Mouse (Mus musculus) cerebellum, adult 8-10 months (tissue): ENCODE data around the gene Sdc4.

ENCODE experiments used
- DNase-seq: peaks from one replicate; pipeline ENCODE4 v3.0.0; 2022

Sdc4 gene

DNA sequence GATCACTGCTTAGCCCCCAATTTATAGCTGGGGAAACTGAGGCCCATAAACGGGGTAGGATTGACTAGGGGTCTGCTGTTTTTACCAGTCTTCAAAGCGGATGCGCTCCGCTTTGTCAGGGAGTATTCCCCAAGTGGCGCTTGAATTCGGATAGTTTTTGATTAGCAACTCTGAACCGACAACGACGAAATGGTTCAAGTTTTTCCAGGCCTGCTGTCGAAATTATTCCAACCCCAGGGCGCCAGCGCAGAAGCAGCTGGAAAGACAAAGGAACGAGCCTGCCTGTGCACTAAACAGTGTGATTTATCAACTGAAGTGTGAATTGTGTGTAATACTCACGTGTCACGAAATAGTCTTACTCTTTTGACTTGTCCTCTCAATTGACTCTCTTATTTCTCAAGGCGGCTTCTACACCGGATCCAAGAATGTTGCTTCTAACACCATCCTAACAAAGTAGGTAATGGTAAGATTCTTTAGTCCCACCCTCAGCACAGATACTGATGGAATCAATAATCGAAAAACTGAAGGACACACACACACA, at the start of gene Sdc4:
Gene Sdc4, minus strand, starts transcription at position 428 of the 541 bp plus-strand sequence.
- DNase-seq, result no peak

DNA sequence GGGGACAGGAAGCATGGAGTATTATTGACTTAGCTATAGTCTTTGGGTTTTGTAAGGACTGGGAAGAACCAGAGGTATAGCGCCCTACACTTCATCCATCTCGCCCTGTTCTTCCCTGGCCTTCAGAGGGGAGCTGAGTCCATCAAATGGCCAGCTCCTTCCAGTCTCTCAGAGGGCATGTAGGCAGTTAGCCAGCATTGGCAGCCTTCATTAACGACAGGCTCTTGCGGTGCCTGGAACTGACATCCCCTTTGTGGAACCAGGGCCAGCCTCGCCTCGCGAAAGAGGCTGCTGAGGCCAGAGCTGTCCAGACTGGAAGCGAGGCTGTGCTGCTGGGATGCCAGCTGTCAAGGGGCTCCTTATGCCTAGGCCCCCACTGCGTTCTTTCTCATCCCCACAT, 44.1 kb upstream of the Sdc4 start:
- DNase-seq, result peak; percentile 68

DNA sequence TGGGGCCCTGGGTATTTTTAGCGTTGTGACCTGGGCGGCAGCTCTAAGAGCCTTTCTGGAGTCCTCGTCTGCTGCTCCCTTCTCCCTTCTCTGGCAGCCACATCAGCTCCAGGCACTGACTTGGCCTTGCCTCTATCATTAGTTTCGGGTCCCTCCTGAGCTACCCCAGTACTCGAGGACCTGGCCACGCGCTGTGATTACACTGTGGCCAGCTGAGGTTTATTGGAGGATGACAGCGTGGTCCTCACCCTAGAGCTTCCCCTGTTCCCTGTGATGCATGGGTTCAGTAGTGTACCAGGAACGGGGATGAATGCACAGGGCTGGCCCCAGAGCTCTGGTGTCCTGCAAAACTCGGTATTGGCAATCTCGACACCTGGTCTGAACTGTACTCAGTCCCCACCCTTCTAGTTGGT, 43.4 kb upstream of the Sdc4 start:
- DNase-seq, result no peak

- DNase-seq, result peak; percentile 73
Observed at GRCm38 (mm10) chr2:164486258-164487114, 42.8 kb upstream of the Sdc4 start.

GRCm38 (mm10) chr2:164485681-164486257, 42.1 kb upstream of the Sdc4 start, which contains the start of gene Dbndd2:
Gene Dbndd2, plus strand, starts transcription at chr2:164486106.
- no peak for DNase-seq

GRCm38 (mm10) chr2:164473624-164474023, 29.9 kb upstream of the Sdc4 start, which contains the start of gene Trp53tg5:
Gene Trp53tg5, minus strand, starts transcription at chr2:164473724.
- DNase-seq, result no peak

DNA sequence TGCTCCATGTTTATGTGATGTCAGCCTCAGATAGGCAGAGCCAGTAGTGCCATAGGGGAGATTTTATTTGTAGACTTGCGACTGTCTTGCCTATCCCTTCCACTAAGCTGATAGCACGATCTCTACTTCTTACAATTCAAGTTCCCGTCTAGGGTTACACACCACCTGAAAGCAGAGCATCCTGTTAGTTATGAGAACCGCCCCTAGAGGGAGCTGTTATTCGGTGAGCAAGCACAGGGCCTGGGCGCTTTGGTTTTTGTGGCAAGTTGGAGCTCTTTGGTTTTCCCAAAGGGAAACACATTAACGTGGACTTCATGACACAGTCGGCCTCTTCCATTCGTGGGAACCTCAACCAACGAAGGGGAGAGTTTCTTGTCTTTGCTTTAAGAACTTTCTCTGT, 26.6 kb upstream of the Sdc4 start:
- no peak for DNase-seq

DNA sequence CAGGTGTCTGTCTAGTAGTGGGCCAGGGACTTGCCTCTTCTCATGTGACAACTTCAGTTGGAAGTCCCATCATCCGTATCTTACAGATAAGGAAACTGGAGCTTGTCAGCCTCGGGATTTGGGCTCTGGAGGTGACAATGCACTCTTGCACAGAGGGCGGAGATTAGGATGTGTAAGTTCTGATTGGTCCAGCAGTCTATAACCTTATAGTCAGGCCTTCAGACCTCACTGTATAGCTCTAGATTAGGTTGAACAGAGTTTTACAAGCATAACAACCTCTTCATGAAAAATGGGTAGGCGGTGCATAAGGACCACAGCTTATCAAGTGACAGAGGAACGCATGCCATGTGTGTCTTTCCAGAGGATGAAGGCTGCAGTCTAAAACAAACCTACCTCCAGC, 23.1 kb upstream of the Sdc4 start:
- no peak for DNase-seq

GRCm38 (mm10) chr2:164465161-164465560, 21.5 kb upstream of the Sdc4 start:
- DNase-seq, result no peak

GRCm38 (mm10) chr2:164460745-164461551, 17.3 kb upstream of the Sdc4 start, which contains the start of gene Gm20458:
Gene Gm20458, plus strand, starts transcription at chr2:164460967.
- peak; percentile 96 for DNase-seq

DNA sequence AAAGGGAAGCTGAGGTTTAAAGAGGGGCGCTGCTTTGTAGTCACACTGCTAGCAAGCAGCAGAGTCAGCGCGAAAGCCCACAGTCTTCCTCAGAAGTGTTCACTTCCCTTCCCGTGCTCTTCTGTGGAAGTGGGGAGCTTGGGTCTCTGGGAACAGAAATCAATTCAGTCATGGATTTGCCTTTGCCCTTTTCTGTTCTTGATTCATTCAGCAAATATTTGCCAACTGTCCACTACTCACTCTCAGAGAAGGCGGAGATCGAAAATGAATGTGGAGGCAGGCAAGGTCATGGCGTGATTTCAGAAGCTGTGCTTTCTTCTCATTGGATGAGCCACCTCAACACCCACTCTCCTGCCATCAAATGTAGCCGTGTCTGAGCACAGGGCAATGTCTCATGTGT, 14.8 kb upstream of the Sdc4 start:
- no peak for DNase-seq

DNA sequence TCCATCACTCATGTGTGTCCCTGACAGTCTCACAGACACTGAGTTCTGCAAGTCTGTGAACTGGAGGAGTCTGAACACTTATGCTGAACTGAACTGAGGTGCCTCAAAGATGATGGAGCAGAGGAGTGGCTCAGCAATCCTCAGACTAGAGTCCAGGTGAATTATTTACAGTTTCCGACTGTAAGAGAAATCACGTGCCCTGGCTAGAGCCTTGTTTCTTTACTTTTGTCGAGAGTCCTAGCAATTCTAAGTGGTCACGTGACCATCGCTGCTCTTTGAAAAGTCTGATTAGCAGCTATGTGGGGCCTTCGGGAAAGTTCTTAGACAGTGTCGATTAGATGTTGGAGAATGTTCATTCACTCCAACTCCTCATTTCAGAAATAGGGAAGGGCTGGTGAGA, 14.3 kb upstream of the Sdc4 start:
- no peak for DNase-seq

DNA sequence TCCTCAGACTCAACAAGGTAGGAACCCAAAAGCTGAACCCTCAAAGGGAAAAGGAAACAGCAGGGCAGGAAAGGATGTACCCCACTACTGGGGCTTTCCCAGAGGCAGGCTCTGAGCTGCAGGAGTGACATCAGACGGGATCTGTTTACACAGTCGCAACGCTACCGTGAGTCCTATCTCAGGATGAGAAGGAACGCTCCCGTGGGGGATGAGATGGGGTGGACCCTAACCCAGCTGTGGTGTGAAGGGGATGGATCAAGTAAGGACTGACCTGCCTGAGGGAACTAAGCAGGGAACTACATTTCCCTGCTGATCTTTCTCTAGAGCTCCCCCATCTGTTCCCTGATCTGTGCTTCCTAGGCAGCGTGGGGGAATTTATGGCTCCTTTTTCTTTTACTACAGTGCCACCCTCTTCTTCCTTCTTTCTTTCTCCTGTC, 13.2 kb upstream of the Sdc4 start, which contains the start of gene Sys1:
Gene Sys1, plus strand, starts transcription at position 101 of the 437 bp plus-strand sequence.
- DNase-seq, result no peak

DNA sequence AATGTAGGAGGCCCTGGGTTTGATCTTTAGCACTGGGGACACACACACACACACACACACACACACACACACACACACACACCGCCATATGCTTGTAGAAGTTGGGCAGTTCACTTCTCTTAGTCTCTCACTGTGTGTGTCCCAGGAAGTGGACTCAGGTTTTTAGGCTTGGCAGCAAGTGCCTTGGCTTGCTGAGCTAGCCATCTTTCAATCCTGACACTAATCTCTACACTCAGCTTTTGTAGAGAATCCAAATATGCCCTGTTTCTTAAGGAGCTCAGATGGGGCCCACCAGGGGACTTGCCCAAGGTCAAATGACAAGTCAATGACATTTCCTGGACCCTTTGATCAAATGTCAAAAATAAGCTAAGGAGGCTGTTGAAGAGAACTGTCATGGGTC, 12.7 kb upstream of the Sdc4 start:
- DNase-seq, result no peak

DNA sequence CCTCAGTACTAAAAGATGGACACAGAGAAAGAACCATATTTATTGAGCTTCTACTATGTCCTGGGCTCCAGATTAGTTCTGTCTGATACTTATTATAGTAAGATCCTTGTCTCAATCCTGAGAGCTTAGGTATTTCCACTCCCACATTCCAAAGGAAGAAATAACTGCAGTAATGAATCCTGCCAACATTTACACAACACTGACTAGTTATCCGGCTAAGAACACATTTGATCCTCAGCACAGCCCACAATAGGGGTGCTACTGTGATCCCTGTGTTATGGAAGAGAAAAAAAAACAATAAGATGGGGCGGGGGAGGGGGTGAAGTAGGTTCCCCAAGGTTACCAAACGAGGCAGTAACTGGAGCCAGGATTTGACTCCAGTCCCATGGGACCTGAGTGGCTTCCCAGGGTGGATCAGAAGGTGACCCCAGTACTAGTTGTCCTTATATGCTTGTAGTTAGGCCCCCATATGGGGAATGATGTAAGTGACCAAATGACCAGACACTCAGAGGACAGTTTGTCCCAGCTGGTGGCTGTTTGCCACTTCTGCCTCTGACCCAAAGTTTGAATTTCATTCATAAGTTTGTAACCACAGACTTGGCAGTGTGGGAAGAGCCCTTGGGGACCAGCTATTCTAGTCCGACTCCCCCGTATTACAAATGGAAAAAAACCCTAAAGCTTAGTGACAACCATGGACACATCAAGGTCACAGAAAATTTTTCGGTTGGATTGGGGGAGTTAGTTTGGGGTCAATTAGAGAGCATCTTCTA, 11.9 kb upstream of the Sdc4 start:
- no peak for DNase-seq

- no peak for DNase-seq
Observed at GRCm38 (mm10) chr2:164454846-164455245, 11.2 kb upstream of the Sdc4 start.

GRCm38 (mm10) chr2:164453887-164454500, 10.3 kb upstream of the Sdc4 start:
- no peak for DNase-seq

DNA sequence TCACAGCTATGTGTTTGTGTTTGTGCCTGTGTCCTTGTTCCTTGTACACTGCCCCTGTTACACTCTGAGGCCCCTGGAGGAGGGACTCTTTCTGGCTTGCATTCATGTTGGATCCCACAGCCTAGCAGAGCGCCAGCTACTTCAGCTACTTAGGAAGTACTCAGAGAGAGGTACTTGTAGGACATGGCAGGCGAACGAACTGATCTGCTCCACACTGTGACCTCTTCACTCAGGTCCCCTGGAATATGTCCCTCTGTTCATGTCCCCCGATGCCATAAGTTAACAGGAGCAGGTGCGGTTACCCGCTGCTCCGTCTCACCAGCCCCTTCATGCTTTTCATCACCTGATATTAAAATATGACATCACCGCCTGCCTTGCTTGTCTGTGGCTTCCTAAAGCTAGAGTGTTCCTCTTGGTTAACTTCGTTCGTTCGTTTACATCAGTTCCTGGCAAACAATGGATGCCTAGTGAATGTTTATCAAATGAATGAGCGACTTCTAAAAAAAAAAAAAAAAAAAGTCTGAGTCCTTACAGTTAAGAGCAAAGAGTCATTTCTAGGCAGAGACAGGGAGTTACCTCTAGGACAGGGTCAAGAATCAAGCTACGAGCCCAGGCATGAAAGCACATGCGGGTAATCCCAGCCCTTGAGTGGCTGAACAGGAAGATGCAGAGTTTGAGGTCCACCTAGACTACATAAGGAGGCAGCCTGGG, 9.5 kb upstream of the Sdc4 start:
- DNase-seq, result no peak

DNA sequence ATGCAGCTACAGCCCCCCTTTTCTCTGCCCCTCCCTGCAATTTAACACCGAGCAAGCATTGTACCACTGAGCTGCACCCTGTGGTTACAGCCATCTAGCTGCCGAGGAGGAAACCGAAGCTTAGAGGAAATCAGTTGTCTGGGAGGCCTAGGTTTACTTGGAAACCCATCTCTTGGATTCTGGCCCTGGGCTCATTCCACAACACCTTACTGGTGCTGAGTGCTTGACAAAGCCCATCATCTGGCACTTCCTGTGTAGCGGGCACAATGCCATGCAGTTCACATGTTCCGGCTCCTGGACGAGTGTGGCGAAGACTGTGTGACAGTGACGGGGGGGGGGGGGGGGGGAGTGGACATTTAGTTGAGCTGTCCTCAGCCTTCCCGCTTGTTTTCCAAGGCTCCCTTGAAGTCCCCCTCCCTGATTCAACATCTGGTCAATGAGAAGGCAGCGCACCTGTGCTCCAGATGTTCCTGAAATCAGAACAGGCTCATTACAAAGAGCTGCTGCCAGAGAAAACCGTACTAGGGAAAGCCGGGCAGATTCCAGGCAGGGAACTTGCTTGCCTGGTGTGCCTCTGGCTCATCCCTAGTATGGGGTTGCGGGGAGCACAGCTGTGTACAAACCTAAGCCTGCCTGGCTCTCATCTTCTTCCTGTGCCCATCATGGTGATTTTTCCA, 8.5 kb upstream of the Sdc4 start:
- DNase-seq, result no peak

DNA sequence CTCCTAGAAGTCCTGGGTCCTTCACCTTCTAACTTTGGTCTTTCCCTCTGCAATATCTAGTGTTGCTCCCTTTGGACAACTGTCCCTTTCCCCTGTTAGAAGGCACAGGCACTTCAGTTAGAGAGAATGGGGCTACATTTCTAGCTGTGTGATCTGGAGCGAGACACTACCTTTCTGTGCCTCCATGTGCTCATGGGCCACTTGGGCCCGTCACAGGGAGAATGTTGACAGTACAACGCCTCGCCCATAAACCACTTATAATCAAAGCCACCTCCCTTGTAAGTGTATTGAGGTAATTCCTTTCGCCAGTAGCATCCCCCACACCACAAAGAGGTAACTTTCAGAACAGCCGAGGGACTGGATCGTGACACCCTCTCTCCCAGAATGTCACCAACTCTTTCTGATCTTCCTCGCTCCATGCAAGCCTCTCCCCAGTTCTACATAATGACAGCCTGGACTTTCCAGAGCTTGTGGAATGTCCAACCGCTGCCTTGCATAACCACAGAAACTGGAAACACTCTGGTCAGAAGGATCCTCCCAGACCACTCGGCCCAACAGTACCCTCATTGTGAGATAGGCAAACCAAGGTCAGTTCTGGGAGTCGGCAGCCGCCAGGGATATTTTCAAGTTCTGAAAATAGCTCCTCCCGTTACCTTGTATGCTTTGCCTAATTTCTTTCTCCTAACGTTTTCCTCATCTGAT, 5.8 kb upstream of the Sdc4 start:
- DNase-seq, result no peak
